Mouse (Mus musculus) cerebellum, postnatal 4 days (tissue): ENCODE data around the gene Elf2.
"Not testable (repeated sequence)": the region's sequence is repeated elsewhere in the genome, so short reads cannot be mapped to it uniquely, and the experiment has no call there.

Experiments used
- DNase-seq, 2 experiments: peaks; one replicate each; pipeline ENCODE4 v3.0.0; 2022; ENCODE audit warnings: low spot score in 2 of 2, mixed read lengths in 1 of 2

Gene Elf2

GRCm38 (mm10) chr3:51359558-51360307 is 19.3 kb upstream of the Elf2 start:
- DNase-seq, result no peak

- DNase-seq, result peak in 1 of 2 experiments; percentile 44
Observed at GRCm38 (mm10) chr3:51358660-51359557, 18.4 kb upstream of the Elf2 start.

- peak in 1 of 2 experiments; percentile 49 for DNase-seq
Observed at GRCm38 (mm10) chr3:51358181-51358580, 17.7 kb upstream of the Elf2 start.

- DNase-seq, result no peak
Observed at GRCm38 (mm10) chr3:51357624-51358023, 17.2 kb upstream of the Elf2 start.

- no peak for DNase-seq
Observed at GRCm38 (mm10) chr3:51357078-51357477, 16.6 kb upstream of the Elf2 start.

GRCm38 (mm10) chr3:51354956-51355355 is 14.5 kb upstream of the Elf2 start:
- not testable (repeated sequence) for DNase-seq

GRCm38 (mm10) chr3:51354034-51354427 is 13.6 kb upstream of the Elf2 start:
- DNase-seq, result no peak

- peak in 1 of 2 experiments; percentile 31 for DNase-seq
Observed at GRCm38 (mm10) chr3:51353325-51354033, 13.0 kb upstream of the Elf2 start.

- DNase-seq, result no peak
Observed at GRCm38 (mm10) chr3:51350806-51351205, 10.3 kb upstream of the Elf2 start.

- DNase-seq, result no peak
Observed at GRCm38 (mm10) chr3:51348646-51349238, 8.3 kb upstream of the Elf2 start.

- DNase-seq, result not testable (repeated sequence)
Observed at GRCm38 (mm10) chr3:51345017-51345416, 4.6 kb upstream of the Elf2 start.

GRCm38 (mm10) chr3:51344182-51344581 is 3.7 kb upstream of the Elf2 start:
- DNase-seq, result not testable (repeated sequence)

GRCm38 (mm10) chr3:51343260-51343659 is 2.8 kb upstream of the Elf2 start:
- DNase-seq, result no peak

GRCm38 (mm10) chr3:51342152-51342551 is 1.7 kb upstream of the Elf2 start:
- no peak for DNase-seq

GRCm38 (mm10) chr3:51341268-51342081 is 1.0 kb upstream of the Elf2 start:
- peak; percentile 58 to 77 for DNase-seq

- DNase-seq, result peak; percentile 25 to 26
Observed at GRCm38 (mm10) chr3:51339734-51340551, 520 bp downstream of the Elf2 start.

GRCm38 (mm10) chr3:51339378-51339733 is 1.1 kb downstream of the Elf2 start:
- no peak for DNase-seq

GRCm38 (mm10) chr3:51335378-51335777 is 5.1 kb downstream of the Elf2 start:
- no peak for DNase-seq

GRCm38 (mm10) chr3:51333950-51334349 is 6.5 kb downstream of the Elf2 start:
- DNase-seq, result no peak
